Mouse (Mus musculus) stomach, postnatal 0 days (tissue): ENCODE data around the gene B230104I21Rik.

Experiments
- CTCF ChIP-seq: IDR thresholded peaks from 2 replicates; pipeline ENCODE4 v1.5.1; 2016; ENCODE audit warnings: antibody characterized with exemption, low read depth, mild to moderate bottlenecking, moderate library complexity
- EP300 ChIP-seq: optimal IDR thresholded peaks from 2 replicates; pipeline ENCODE3; 2016; ENCODE audit warnings: antibody characterized with exemption

DNA sequence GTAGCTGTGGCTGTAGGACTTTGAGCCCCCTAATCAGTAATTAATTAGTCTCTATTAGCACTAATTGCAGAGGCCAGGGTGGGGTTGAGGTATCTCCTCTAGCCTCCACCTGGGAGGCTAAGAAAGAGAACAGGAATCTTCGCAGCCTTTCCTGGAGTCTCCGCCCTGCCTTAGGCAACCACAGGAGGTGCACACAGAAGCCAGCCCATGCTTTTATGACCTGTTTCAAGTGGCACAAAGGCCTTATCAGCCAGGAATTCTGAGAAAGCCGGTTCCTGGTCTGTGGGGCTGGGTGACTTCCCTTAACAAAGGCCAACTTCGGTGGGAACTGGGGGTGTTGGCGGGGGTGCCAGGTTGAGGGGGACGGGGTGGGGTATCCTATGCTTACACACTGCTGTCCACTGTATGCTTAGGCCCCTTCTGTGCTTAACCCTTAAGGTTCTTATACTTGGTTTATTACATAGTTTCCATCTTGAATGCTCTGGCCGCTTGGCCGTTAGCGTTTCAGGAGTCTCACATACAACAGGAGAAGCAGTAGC lies 23.9 kb downstream of the B230104I21Rik start:
- TF ChIP-seq CTCF (no peak), EP300 (no peak)
